Mouse (Mus musculus): Measurements from ENCODE around the gene Ndufa10. TPM values are rescaled to one million over a fixed set of nuclear protein-coding genes. Genes with fewer than 3 reads are reported as not detected.
A peak's percentile ranks its signal among the peaks of the same experiment; 100 is the strongest.

The Ndufa10 gene
- polyA plus RNA-seq, 1 experiment from 2014 or later, result 246 TPM

- WGBS, result 75% methylated on average over 8 of the region's 8 CpGs
- H3K27ac ChIP-seq (replicated peaks), result no peak overlapping the region
- no peaks in the 10 kb centered on the region for H3K4me1 ChIP-seq
- ATAC-seq (ENCODE audit: low FRiP score, low read depth), result no peak
- no peak overlapping the region for H3K9ac ChIP-seq (replicated peaks)
- H3K4me2 ChIP-seq (replicated peaks), result no peak overlapping the region
- H3K4me3 ChIP-seq, result no peak overlapping the region
- H3K9me3 ChIP-seq, result no peaks in the 10 kb centered on the region
- no peaks in the 10 kb centered on the region for H3K27me3 ChIP-seq
- peaks cover 83% of the 10 kb centered on the region for H3K36me3 ChIP-seq
Observed at GRCm38 (mm10) chr1:92453751-92454445, 19.8 kb downstream of the Ndufa10 start.

GRCm38 (mm10) chr1:92448293-92448692, 25.4 kb downstream of the Ndufa10 start:
- ATAC-seq (ENCODE audit: low FRiP score, low read depth), result no peak
- H3K36me3 ChIP-seq, result peaks cover 91% of the 10 kb centered on the region
- no peak overlapping the region for H3K4me2 ChIP-seq (replicated peaks)

GRCm38 (mm10) chr1:92441453-92442063, 32.1 kb downstream of the Ndufa10 start:
- Histone ChIP-seq H3K4me2 (replicated peaks) (no peak overlapping the region), H3K4me1 (peaks cover 15% of the 10 kb centered on the region), H3K27ac (replicated peaks) (no peak overlapping the region), H3K36me3 (peaks cover 68% of the 10 kb centered on the region), H3K4me3 (no peak overlapping the region), H3K9me3 (no peaks in the 10 kb centered on the region), H3K9ac (replicated peaks) (no peak overlapping the region), H3K27me3 (no peaks in the 10 kb centered on the region)
- no peak for ATAC-seq (ENCODE audit: low FRiP score, low read depth)
- WGBS, result 66% methylated on average over 6 of the region's 6 CpGs

More at GRCm38 (mm10) chr1:92448293-92448692, 25.4 kb downstream of the Ndufa10 start:
- H3K27ac ChIP-seq (replicated peaks), result no peak overlapping the region
- 84% methylated on average over 3 of the region's 3 CpGs for WGBS
- no peaks in the 10 kb centered on the region for H3K9me3 ChIP-seq
- no peak overlapping the region for H3K4me3 ChIP-seq
- H3K27me3 ChIP-seq, result no peaks in the 10 kb centered on the region
- no peaks in the 10 kb centered on the region for H3K4me1 ChIP-seq
- H3K9ac ChIP-seq (replicated peaks), result no peak overlapping the region

- Histone ChIP-seq H3K27ac (replicated peaks) (no peak overlapping the region), H3K4me2 (replicated peaks) (no peak overlapping the region), H3K36me3 (peaks cover 58% of the 10 kb centered on the region), H3K9ac (replicated peaks) (no peak overlapping the region), H3K27me3 (no peaks in the 10 kb centered on the region), H3K9me3 (no peaks in the 10 kb centered on the region), H3K4me3 (no peak overlapping the region), H3K4me1 (peaks cover 15% of the 10 kb centered on the region)
- WGBS, result 89% methylated on average over 9 of the region's 9 CpGs
- ATAC-seq (ENCODE audit: low FRiP score, low read depth), result no peak
Observed at GRCm38 (mm10) chr1:92440066-92440750, 33.5 kb downstream of the Ndufa10 start.

GRCm38 (mm10) chr1:92437678-92438271, 35.9 kb downstream of the Ndufa10 start:
- ATAC-seq (ENCODE audit: low FRiP score, low read depth), result no peak
- Histone ChIP-seq H3K4me2 (replicated peaks) (no peak overlapping the region), H3K9ac (replicated peaks) (0 out of 2 replicates have a peak overlapping the region, but pooled peaks have one; percentile 2), H3K27me3 (no peaks in the 10 kb centered on the region), H3K27ac (replicated peaks) (no peak overlapping the region), H3K9me3 (no peaks in the 10 kb centered on the region), H3K4me3 (no peak overlapping the region), H3K4me1 (peaks cover 15% of the 10 kb centered on the region), H3K36me3 (peaks cover 37% of the 10 kb centered on the region)
- 63% methylated on average over 9 of the region's 9 CpGs for WGBS

GRCm38 (mm10) chr1:92436831-92437321, 36.8 kb downstream of the Ndufa10 start:
- Histone ChIP-seq H3K4me2 (replicated peaks) (no peak overlapping the region), H3K4me1 (peaks cover 21% of the 10 kb centered on the region), H3K9ac (replicated peaks) (no peak overlapping the region), H3K36me3 (peaks cover 32% of the 10 kb centered on the region), H3K27me3 (no peaks in the 10 kb centered on the region), H3K27ac (replicated peaks) (peak overlapping the region; percentile 30; the same call in 1 of the 2 replicates), H3K4me3 (no peak overlapping the region), H3K9me3 (no peaks in the 10 kb centered on the region)
- ATAC-seq (ENCODE audit: low FRiP score, low read depth), result no peak
- 56% methylated on average over 4 of the region's 4 CpGs for WGBS

GRCm38 (mm10) chr1:92434986-92435385, 38.7 kb downstream of the Ndufa10 start:
- H3K9ac ChIP-seq (replicated peaks), result no peak overlapping the region
- WGBS, result 100% methylated on average over 1 of the region's 1 CpGs

GRCm38 (mm10) chr1:92432791-92433190, 40.9 kb downstream of the Ndufa10 start:
- Histone ChIP-seq H3K27ac (replicated peaks) (no peak overlapping the region), H3K27me3 (no peaks in the 10 kb centered on the region), H3K4me1 (peaks cover 20% of the 10 kb centered on the region), H3K4me3 (no peak overlapping the region), H3K4me2 (replicated peaks) (no peak overlapping the region), H3K9me3 (no peaks in the 10 kb centered on the region), H3K36me3 (no peaks in the 10 kb centered on the region), H3K9ac (replicated peaks) (no peak overlapping the region)
- no peak for ATAC-seq (ENCODE audit: low FRiP score, low read depth)
- WGBS, result 74% methylated on average over 9 of the region's 9 CpGs

More at GRCm38 (mm10) chr1:92434986-92435385, 38.7 kb downstream of the Ndufa10 start:
- Histone ChIP-seq H3K4me2 (replicated peaks) (no peak overlapping the region), H3K4me1 (peaks cover 26% of the 10 kb centered on the region), H3K9me3 (no peaks in the 10 kb centered on the region), H3K36me3 (peaks cover 18% of the 10 kb centered on the region), H3K27ac (replicated peaks) (no peak overlapping the region), H3K27me3 (no peaks in the 10 kb centered on the region), H3K4me3 (no peak overlapping the region)
- ATAC-seq (ENCODE audit: low FRiP score, low read depth), result no peak

GRCm38 (mm10) chr1:92432098-92432497, 41.6 kb downstream of the Ndufa10 start:
- WGBS, result 51% methylated on average over 4 of the region's 4 CpGs
- H3K4me2 ChIP-seq (replicated peaks), result no peak overlapping the region
- H3K27ac ChIP-seq (replicated peaks), result no peak overlapping the region
- no peaks in the 10 kb centered on the region for H3K9me3 ChIP-seq
- H3K27me3 ChIP-seq, result no peaks in the 10 kb centered on the region
- no peak overlapping the region for H3K4me3 ChIP-seq
- peaks cover 15% of the 10 kb centered on the region for H3K4me1 ChIP-seq
- H3K36me3 ChIP-seq, result no peaks in the 10 kb centered on the region
- no peak for ATAC-seq (ENCODE audit: low FRiP score, low read depth)
- no peak overlapping the region for H3K9ac ChIP-seq (replicated peaks)

GRCm38 (mm10) chr1:92431420-92431819, 42.2 kb downstream of the Ndufa10 start:
- H3K4me1 ChIP-seq, result peaks cover 11% of the 10 kb centered on the region; the same call in 1 of the 2 replicates
- H3K9me3 ChIP-seq, result no peaks in the 10 kb centered on the region
- H3K36me3 ChIP-seq, result no peaks in the 10 kb centered on the region
- no peaks in the 10 kb centered on the region for H3K27me3 ChIP-seq
- WGBS, result 87% methylated on average over 3 of the region's 3 CpGs
- H3K4me3 ChIP-seq, result no peak overlapping the region
- H3K4me2 ChIP-seq (replicated peaks), result no peak overlapping the region
- no peak overlapping the region for H3K27ac ChIP-seq (replicated peaks)
- ATAC-seq (ENCODE audit: low FRiP score, low read depth), result no peak
- no peak overlapping the region for H3K9ac ChIP-seq (replicated peaks)

GRCm38 (mm10) chr1:92430991-92431390, 42.7 kb downstream of the Ndufa10 start:
- Histone ChIP-seq H3K4me1 (peaks cover 11% of the 10 kb centered on the region; the same call in 1 of the 2 replicates), H3K4me2 (replicated peaks) (no peak overlapping the region), H3K4me3 (no peak overlapping the region), H3K9ac (replicated peaks) (no peak overlapping the region), H3K27me3 (no peaks in the 10 kb centered on the region), H3K36me3 (no peaks in the 10 kb centered on the region), H3K9me3 (no peaks in the 10 kb centered on the region), H3K27ac (replicated peaks) (no peak overlapping the region)
- ATAC-seq (ENCODE audit: low FRiP score, low read depth), result no peak
- 94% methylated on average over 1 of the region's 1 CpGs for WGBS

Measured in midbrain, embryonic 12.5 days (tissue).